Mouse (Mus musculus): ENCODE results near the gene Slc7a11. TPM values are rescaled to one million over a fixed set of nuclear protein-coding genes. Genes with fewer than 3 reads are reported as not detected.

The Slc7a11 gene
- polyA plus RNA-seq, 1 experiment = 2.1 TPM

- no peak for DNase-seq
- TF ChIP-seq CTCF (IDR thresholded peaks at IDR 0.05; ENCODE audit: insufficient read depth, low read length) (no peak), POLR2A (IDR thresholded peaks at IDR 0.05; ENCODE audit: borderline replicate concordance, extremely low read depth, low read depth, low read length) (no peak)
- Histone ChIP-seq H3K4me3 (replicated peaks; ENCODE audit: extremely low read depth, low read depth, low read length) (no peak overlapping the region), H3K4me1 (ENCODE audit: control insufficient read depth, insufficient read depth, low read length) (no peaks in the 10 kb centered on the region)
- 70% methylated on average over 8 of the region's 8 CpGs for WGBS
Observed at GRCm38 (mm10) chr3:50421480-50422277, 21.7 kb downstream of the Slc7a11 start.

- H3K4me3 ChIP-seq (replicated peaks; ENCODE audit: extremely low read depth, low read depth, low read length) = no peak overlapping the region
- no peaks in the 10 kb centered on the region for H3K4me1 ChIP-seq (ENCODE audit: control insufficient read depth, insufficient read depth, low read length)
- no peak for TF ChIP-seq POLR2A (IDR thresholded peaks at IDR 0.05; ENCODE audit: borderline replicate concordance, extremely low read depth, low read depth, low read length)
- no peak for TF ChIP-seq CTCF (IDR thresholded peaks at IDR 0.05; ENCODE audit: insufficient read depth, low read length)
- WGBS = 73% methylated on average over 3 of the region's 3 CpGs
- DNase-seq = no peak
Observed at GRCm38 (mm10) chr3:50419161-50419560, 24.3 kb downstream of the Slc7a11 start.

GRCm38 (mm10) chr3:50406771-50407170 lies 36.6 kb downstream of the Slc7a11 start:
- TF ChIP-seq POLR2A (IDR thresholded peaks at IDR 0.05; ENCODE audit: borderline replicate concordance, extremely low read depth, low read depth, low read length) (no peak), CTCF (IDR thresholded peaks at IDR 0.05; ENCODE audit: insufficient read depth, low read length) (no peak)
- WGBS = 65% methylated on average over 2 of the region's 2 CpGs
- no peak for DNase-seq
- Histone ChIP-seq H3K4me3 (replicated peaks; ENCODE audit: extremely low read depth, low read depth, low read length) (no peak overlapping the region), H3K4me1 (ENCODE audit: control insufficient read depth, insufficient read depth, low read length) (no peaks in the 10 kb centered on the region)

- no peak overlapping the region for H3K4me3 ChIP-seq (replicated peaks; ENCODE audit: extremely low read depth, low read depth, low read length)
- no peak for TF ChIP-seq CTCF (IDR thresholded peaks at IDR 0.05; ENCODE audit: insufficient read depth, low read length)
- TF ChIP-seq POLR2A (IDR thresholded peaks at IDR 0.05; ENCODE audit: borderline replicate concordance, extremely low read depth, low read depth, low read length) = no peak
- WGBS = 71% methylated on average over 3 of the region's 3 CpGs
- H3K4me1 ChIP-seq (ENCODE audit: control insufficient read depth, insufficient read depth, low read length) = no peaks in the 10 kb centered on the region
- DNase-seq = no peak
Observed at GRCm38 (mm10) chr3:50405915-50406314, 37.5 kb downstream of the Slc7a11 start.

- no peak for TF ChIP-seq CTCF (IDR thresholded peaks at IDR 0.05; ENCODE audit: insufficient read depth, low read length)
- no peak for TF ChIP-seq POLR2A (IDR thresholded peaks at IDR 0.05; ENCODE audit: borderline replicate concordance, extremely low read depth, low read depth, low read length)
- no peak for DNase-seq
- Histone ChIP-seq H3K4me3 (replicated peaks; ENCODE audit: extremely low read depth, low read depth, low read length) (no peak overlapping the region), H3K4me1 (ENCODE audit: control insufficient read depth, insufficient read depth, low read length) (no peaks in the 10 kb centered on the region)
- 92% methylated on average over 6 of the region's 6 CpGs for WGBS
Observed at GRCm38 (mm10) chr3:50388786-50389185, 54.6 kb downstream of the Slc7a11 start.

- H3K4me1 ChIP-seq (ENCODE audit: control insufficient read depth, insufficient read depth, low read length) = no peaks in the 10 kb centered on the region
- no peak for DNase-seq
- WGBS = 33% methylated on average over 9 of the region's 9 CpGs
- TF ChIP-seq CTCF (IDR thresholded peaks at IDR 0.05; ENCODE audit: insufficient read depth, low read length) (no peak), POLR2A (IDR thresholded peaks at IDR 0.05; ENCODE audit: borderline replicate concordance, extremely low read depth, low read depth, low read length) (no peak)
- no peak overlapping the region for H3K4me3 ChIP-seq (replicated peaks; ENCODE audit: extremely low read depth, low read depth, low read length)
Observed at GRCm38 (mm10) chr3:50388288-50388687, 55.1 kb downstream of the Slc7a11 start.

- no peak overlapping the region for H3K4me3 ChIP-seq (replicated peaks; ENCODE audit: extremely low read depth, low read depth, low read length)
- no peak for DNase-seq
- H3K4me1 ChIP-seq (ENCODE audit: control insufficient read depth, insufficient read depth, low read length) = no peaks in the 10 kb centered on the region
- no peak for TF ChIP-seq POLR2A (IDR thresholded peaks at IDR 0.05; ENCODE audit: borderline replicate concordance, extremely low read depth, low read depth, low read length)
- TF ChIP-seq CTCF (IDR thresholded peaks at IDR 0.05; ENCODE audit: insufficient read depth, low read length) = no peak
- 56% methylated on average over 4 of the region's 4 CpGs for WGBS
Observed at GRCm38 (mm10) chr3:50387280-50387679, 56.1 kb downstream of the Slc7a11 start.

GRCm38 (mm10) chr3:50386561-50387221 lies 56.7 kb downstream of the Slc7a11 start:
- H3K4me3 ChIP-seq (replicated peaks; ENCODE audit: extremely low read depth, low read depth, low read length) = no peak overlapping the region
- TF ChIP-seq CTCF (IDR thresholded peaks at IDR 0.05; ENCODE audit: insufficient read depth, low read length) = no peak
- no peaks in the 10 kb centered on the region for H3K4me1 ChIP-seq (ENCODE audit: control insufficient read depth, insufficient read depth, low read length)
- DNase-seq = no peak
- 85% methylated on average over 5 of the region's 5 CpGs for WGBS

- DNase-seq = no peak
- H3K4me1 ChIP-seq (ENCODE audit: control insufficient read depth, insufficient read depth, low read length) = no peaks in the 10 kb centered on the region
- TF ChIP-seq CTCF (IDR thresholded peaks at IDR 0.05; ENCODE audit: insufficient read depth, low read length) (no peak), POLR2A (IDR thresholded peaks at IDR 0.05; ENCODE audit: borderline replicate concordance, extremely low read depth, low read depth, low read length) (no peak)
- H3K4me3 ChIP-seq (replicated peaks; ENCODE audit: extremely low read depth, low read depth, low read length) = no peak overlapping the region
- 88% methylated on average over 6 of the region's 6 CpGs for WGBS
Observed at GRCm38 (mm10) chr3:50386066-50386465, 57.3 kb downstream of the Slc7a11 start.

- DNase-seq = no peak
- 20% methylated on average over 5 of the region's 5 CpGs for WGBS
- TF ChIP-seq CTCF (IDR thresholded peaks at IDR 0.05; ENCODE audit: insufficient read depth, low read length) (no peak), POLR2A (IDR thresholded peaks at IDR 0.05; ENCODE audit: borderline replicate concordance, extremely low read depth, low read depth, low read length) (no peak)
Observed at GRCm38 (mm10) chr3:50382729-50383128, 60.7 kb downstream of the Slc7a11 start.

More at GRCm38 (mm10) chr3:50382729-50383128, 60.7 kb downstream of the Slc7a11 start:
- H3K4me1 ChIP-seq (ENCODE audit: control insufficient read depth, insufficient read depth, low read length) = no peaks in the 10 kb centered on the region
- no peak overlapping the region for H3K4me3 ChIP-seq (replicated peaks; ENCODE audit: extremely low read depth, low read depth, low read length)
